Mouse (Mus musculus) forebrain, embryonic 11.5 days (tissue): ENCODE data around the gene 3110009E18Rik. TPM values are rescaled to one million over a fixed set of nuclear protein-coding genes. Genes with fewer than 3 reads are reported as not detected.

ENCODE experiments used
- ATAC-seq: fragments of 200-750 bp; cut with Nextera tagmentation; replicated peaks from 2 replicates; pipeline ENCODE4 v1.8.0; 2017; ENCODE audit warnings: moderate TSS enrichment; ENCODE audit not compliant: low FRiP score
- DNase-seq: peaks from one replicate; pipeline ENCODE4 v3.0.0-alpha.2; 2017; ENCODE audit warnings: low spot score
- H3K27ac ChIP-seq: fragments of 300-500 bp; sonication (generic); 2 replicates; pipeline ENCODE4 v1.5.1; 2014; ENCODE audit warnings: low read depth, low read length
- H3K27me3 ChIP-seq: fragments of 300-500 bp; sonication (generic); 2 replicates; pipeline ENCODE4 v1.6.1; 2014; ENCODE audit warnings: mild to moderate bottlenecking, low read length, mixed read lengths; ENCODE audit not compliant: control insufficient read depth, insufficient read depth
- H3K36me3 ChIP-seq: fragments of 300-500 bp; sonication (generic); 2 replicates; pipeline ENCODE4 v1.6.1; 2014; ENCODE audit warnings: mild to moderate bottlenecking, low read length, moderate library complexity, mixed read lengths; ENCODE audit not compliant: control insufficient read depth, insufficient read depth
- H3K4me1 ChIP-seq: fragments of 300-500 bp; sonication (generic); replicated peaks from 2 replicates; pipeline ENCODE4 v1.6.1; 2014; ENCODE audit warnings: low read length, mixed read lengths; ENCODE audit not compliant: control insufficient read depth, insufficient read depth
- H3K4me2 ChIP-seq: fragments of 300-500 bp; sonication (generic); 2 replicates; pipeline ENCODE4 v1.6.1; 2014; ENCODE audit warnings: low read depth, mild to moderate bottlenecking, low read length, moderate library complexity, mixed read lengths; ENCODE audit not compliant: severe bottlenecking
- H3K4me3 ChIP-seq: fragments of 300-500 bp; sonication (generic); 2 replicates; pipeline ENCODE4 v1.5.1; 2014; ENCODE audit warnings: low read depth, low read length
- H3K9ac ChIP-seq: fragments of 300-500 bp; sonication (generic); 2 replicates; pipeline ENCODE4 v1.6.1; 2014; ENCODE audit warnings: low read length
- H3K9me3 ChIP-seq: fragments of 300-500 bp; sonication (generic); 2 replicates; pipeline ENCODE4 v1.6.1; 2016; ENCODE audit warnings: low read length, mixed read lengths; ENCODE audit not compliant: control insufficient read depth
- WGBS: fragments of 180-500 bp; shearing (Covaris S2); extraction: QIAGEN DNeasy Blood & Tissue Kit; methylation state at CpG from one replicate; pipeline ENCODE4 v1.1.7; 2014; 5-methylcytosine and 5-hydroxymethylcytosine counted together
- polyA plus RNA-seq: library from polyadenylated mRNA; unstranded; fragments of >200 nt; fragmentation: Nextera tagmentation; extraction: Ambion mirVana; gene quantifications from 2 replicates; pipeline ENCODE4 v1.2.1, GENCODE M21; 2014

Gene 3110009E18Rik
- polyA plus RNA-seq, 1 experiment from 2014 or later = 23.1 TPM

DNA sequence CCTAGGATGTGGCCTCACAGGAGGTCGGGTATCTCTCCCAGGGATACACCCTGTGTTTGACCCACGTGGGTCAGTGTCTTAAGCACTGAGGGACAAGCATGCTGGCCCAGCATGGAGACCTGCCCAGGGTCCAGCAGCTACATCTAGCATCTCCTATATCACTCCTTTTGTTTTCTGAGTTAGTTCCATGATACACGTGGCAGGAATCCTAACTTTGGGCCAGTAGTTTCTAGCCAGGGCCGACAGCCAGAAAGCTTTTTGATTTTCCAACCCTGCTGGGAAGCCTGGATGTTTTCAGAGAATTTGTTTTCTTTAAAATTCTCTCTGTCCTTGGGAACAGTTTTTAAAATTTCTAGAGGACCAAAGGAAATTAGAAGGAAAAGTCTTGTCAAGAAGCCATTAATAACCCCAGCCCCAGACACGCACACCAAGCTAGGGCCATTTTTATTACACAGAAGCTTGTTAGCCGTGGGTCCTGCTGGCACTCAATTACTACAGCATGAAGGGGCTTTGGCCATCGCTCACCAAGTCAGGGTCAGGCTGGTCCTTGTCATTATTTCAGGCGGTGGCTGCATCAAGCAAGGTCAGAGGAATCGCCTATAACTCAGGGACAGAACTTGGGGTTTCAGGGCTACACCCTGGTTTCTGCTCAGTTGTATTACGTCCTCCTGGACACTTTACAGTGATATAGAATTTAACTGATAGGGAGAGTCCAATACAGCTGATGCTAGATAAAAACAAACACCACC, 108.9 kb downstream of the 3110009E18Rik start:
- Histone ChIP-seq H3K9me3 (no peaks in the 10 kb centered on the region), H3K4me2 (no peak overlapping the region), H3K4me3 (no peak overlapping the region), H3K36me3 (no peaks in the 10 kb centered on the region), H3K9ac (no peak overlapping the region), H3K27me3 (no peaks in the 10 kb centered on the region), H3K4me1 (no peaks in the 10 kb centered on the region), H3K27ac (no peak overlapping the region)
- ATAC-seq (no peak), DNase-seq (no peak)
- 85% methylated on average over 10 of the region's 10 CpGs for WGBS

DNA sequence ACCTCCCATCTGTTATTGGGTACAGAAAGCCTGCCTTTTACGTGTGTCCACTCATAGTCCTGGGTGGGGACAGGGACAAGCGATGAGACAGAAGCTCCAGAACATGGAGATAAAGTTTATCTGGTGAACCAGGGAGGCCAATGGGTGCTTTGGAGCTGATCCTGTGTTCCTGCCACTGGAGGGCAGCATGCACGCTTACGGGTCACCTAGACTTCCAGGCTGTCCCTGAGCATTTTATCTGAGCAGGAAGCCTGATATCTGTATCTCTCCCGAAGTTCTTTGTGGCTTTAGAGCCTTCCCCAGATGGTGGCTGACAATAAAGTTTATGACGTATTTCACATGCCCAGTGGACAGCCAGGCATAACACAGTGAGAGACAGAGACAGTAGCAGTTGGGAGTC, 110.3 kb downstream of the 3110009E18Rik start:
- Histone ChIP-seq H3K36me3 (no peaks in the 10 kb centered on the region), H3K4me3 (no peak overlapping the region), H3K27me3 (no peaks in the 10 kb centered on the region), H3K27ac (no peak overlapping the region), H3K4me2 (no peak overlapping the region), H3K9ac (no peak overlapping the region), H3K9me3 (no peaks in the 10 kb centered on the region), H3K4me1 (no peaks in the 10 kb centered on the region)
- peak; percentile 70 for DNase-seq
- ATAC-seq = no peak
- 46% methylated on average over 6 of the region's 6 CpGs for WGBS

DNA sequence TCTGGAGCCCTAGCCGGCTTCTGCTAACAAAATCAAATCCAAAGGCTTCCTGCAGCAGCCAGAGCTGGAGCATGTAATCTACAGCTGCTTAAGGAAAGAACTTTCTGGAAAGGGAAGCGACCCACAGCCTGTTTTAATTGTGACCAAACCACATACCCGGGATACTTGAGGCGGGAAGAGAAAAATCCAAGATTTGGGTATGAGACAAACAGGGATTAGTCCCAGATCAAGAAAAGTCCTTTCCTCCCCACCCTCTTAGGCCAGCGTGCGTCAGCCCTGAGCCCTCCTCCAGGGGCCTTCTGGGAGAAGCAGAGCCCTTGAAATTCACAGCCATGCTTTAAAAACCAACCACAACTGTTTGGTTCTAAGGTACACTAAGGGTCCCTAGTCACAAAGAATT, 111.2 kb downstream of the 3110009E18Rik start:
- no peak for DNase-seq
- Histone ChIP-seq H3K9me3 (no peaks in the 10 kb centered on the region), H3K27ac (no peak overlapping the region), H3K4me2 (no peak overlapping the region), H3K4me3 (no peak overlapping the region), H3K36me3 (no peaks in the 10 kb centered on the region), H3K9ac (no peak overlapping the region), H3K27me3 (no peaks in the 10 kb centered on the region), H3K4me1 (no peaks in the 10 kb centered on the region)
- WGBS = 73% methylated on average over 6 of the region's 6 CpGs
- ATAC-seq = no peak

DNA sequence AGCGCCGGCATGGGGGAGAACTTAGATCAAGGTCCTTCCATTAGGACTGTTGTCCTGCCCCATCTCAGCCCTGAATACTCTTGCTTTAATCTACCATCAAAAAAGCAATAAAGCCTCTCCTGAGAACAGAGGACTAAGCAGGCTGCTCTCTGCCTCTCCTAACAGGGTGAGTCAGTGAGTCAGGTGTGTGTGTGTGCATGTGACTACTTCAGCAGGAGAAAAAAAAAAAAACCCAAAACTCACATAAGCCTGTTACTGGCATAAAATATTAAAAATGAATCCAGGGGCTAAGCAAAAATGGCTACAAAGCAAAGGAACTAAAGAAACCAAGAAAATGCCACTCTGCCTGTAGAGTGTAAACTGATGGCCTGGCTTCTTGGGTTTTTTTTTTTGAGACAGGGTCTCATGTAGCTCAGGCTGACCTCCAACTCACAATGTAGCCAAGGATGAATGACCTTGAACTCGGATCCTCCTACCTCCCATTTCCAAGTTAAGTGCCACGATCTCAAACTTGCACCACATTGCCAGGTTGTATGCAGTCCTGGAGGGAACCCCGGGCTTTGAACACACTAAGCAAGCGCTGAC, 114.7 kb downstream of the 3110009E18Rik start:
- Histone ChIP-seq H3K27me3 (no peaks in the 10 kb centered on the region), H3K4me2 (no peak overlapping the region), H3K27ac (no peak overlapping the region), H3K4me1 (no peaks in the 10 kb centered on the region), H3K9me3 (no peaks in the 10 kb centered on the region), H3K4me3 (no peak overlapping the region), H3K36me3 (no peaks in the 10 kb centered on the region), H3K9ac (no peak overlapping the region)
- DNase-seq (no peak), ATAC-seq (no peak)
- WGBS = 92% methylated on average over 6 of the region's 6 CpGs

DNA sequence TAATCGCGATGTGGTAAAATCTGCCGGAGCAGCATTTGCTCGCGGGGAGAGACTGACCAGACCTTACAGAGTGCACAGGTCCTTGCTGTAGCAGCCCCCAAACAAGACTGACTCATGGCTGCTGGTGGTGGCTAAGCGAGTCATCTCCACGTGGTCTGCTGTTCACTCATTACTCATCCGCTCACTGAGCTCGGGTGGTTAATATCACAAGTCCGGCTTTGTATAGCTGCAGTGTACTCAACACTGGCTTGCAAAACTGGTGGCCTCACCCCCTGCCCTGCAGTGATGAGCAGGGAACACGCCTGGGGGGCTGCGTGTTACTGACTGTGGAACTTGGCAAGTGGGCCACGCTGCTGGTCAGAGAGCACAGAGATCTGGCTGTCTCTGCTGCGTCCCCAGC, 115.4 kb downstream of the 3110009E18Rik start:
- ATAC-seq (no peak), DNase-seq (no peak)
- Histone ChIP-seq H3K9ac (no peak overlapping the region), H3K27me3 (no peaks in the 10 kb centered on the region), H3K27ac (no peak overlapping the region), H3K4me3 (no peak overlapping the region), H3K4me2 (no peak overlapping the region), H3K9me3 (no peaks in the 10 kb centered on the region), H3K36me3 (no peaks in the 10 kb centered on the region), H3K4me1 (no peaks in the 10 kb centered on the region)
- WGBS = 90% methylated on average over 14 of the region's 14 CpGs

DNA sequence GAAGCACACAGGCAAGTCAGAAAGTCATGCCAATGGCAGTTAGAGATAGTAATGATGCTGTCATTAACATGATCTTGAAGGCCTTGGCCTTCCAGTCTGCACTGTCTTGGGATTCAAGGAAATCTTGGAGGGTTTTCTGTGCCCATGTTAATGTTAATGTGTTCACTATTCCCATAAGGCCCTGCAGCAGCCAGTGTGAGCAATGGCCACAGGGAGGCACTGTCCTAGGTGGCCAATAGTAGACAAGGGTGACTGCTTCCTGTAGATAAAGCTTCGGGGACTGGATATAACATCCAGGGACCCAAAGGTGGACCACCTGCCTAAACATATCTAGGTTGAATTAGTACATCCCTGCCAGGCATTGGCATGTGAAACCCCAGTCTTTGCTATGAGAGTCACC, 116.1 kb downstream of the 3110009E18Rik start:
- no peak for ATAC-seq

More for the DNA sequence above, 116.1 kb downstream of the 3110009E18Rik start:
- H3K27me3 ChIP-seq = no peaks in the 10 kb centered on the region
- no peak overlapping the region for H3K4me3 ChIP-seq
- WGBS = 100% methylated on average over 1 of the region's 1 CpGs
- H3K4me1 ChIP-seq = no peaks in the 10 kb centered on the region
- H3K27ac ChIP-seq = no peak overlapping the region
- H3K36me3 ChIP-seq = no peaks in the 10 kb centered on the region
- H3K9me3 ChIP-seq = no peaks in the 10 kb centered on the region
- H3K9ac ChIP-seq = no peak overlapping the region
- H3K4me2 ChIP-seq = no peak overlapping the region
- no peak for DNase-seq

Other genes with a start within 250 kb of the 3110009E18Rik start
- 9.5 and 10.6 TPM in 2 replicates for gene Tmem177, start 208.0 kb upstream of the 3110009E18Rik start, polyA plus RNA-seq
- gene Cfap221, start 124.0 kb upstream of the 3110009E18Rik start, polyA plus RNA-seq = 0.21 TPM in 1 of 2 replicates, not detected in the other
- gene Sctr, start 114.3 kb upstream of the 3110009E18Rik start, polyA plus RNA-seq = 0.29 and 0.39 TPM in 2 replicates
- 5.3 and 6.9 TPM in 2 replicates for gene Tmem37, start 47.1 kb upstream of the 3110009E18Rik start, polyA plus RNA-seq
- gene Dbi, start 109 bp upstream of the 3110009E18Rik start, polyA plus RNA-seq = 783 and 824 TPM in 2 replicates
- gene Steap3, start 151.5 kb downstream of the 3110009E18Rik start, polyA plus RNA-seq = 2.8 and 3.2 TPM in 2 replicates
- gene C1ql2, start 219.4 kb downstream of the 3110009E18Rik start, polyA plus RNA-seq = not detected in 2 replicates